Mouse (Mus musculus): ENCODE measurements at regions not wholly inside any gene's neighbourhood (a gene's known extent, or its start where the extent isn't known, plus 50 kb on each side); places are given as distances from the start of the nearest gene placed in this dataset.

GRCm38 (mm10) chr2:75000368-75000796 lies 174.8 kb downstream of the Mtx2 start:
- H3K9ac ChIP-seq (ENCODE audit: low read length): no peak overlapping the region
- H3K27ac ChIP-seq (ENCODE audit: low read depth, low read length): no peak overlapping the region
- ATAC-seq (ENCODE audit: insufficient read depth, low FRiP score, low TSS enrichment): no peak
- no peaks in the 10 kb centered on the region for H3K27me3 ChIP-seq (ENCODE audit: control insufficient read depth, insufficient read depth, low read length)
- no peaks in the 10 kb centered on the region for H3K36me3 ChIP-seq (ENCODE audit: control insufficient read depth, insufficient read depth, low read length)
- H3K4me3 ChIP-seq (ENCODE audit: low read depth, low read length): no peak overlapping the region
- 9% methylated on average over 10 of the region's 10 CpGs for WGBS
- H3K9me3 ChIP-seq (ENCODE audit: control insufficient read depth, low read length): no peaks in the 10 kb centered on the region
- peak; percentile 47 for DNase-seq (ENCODE audit: low spot score)
- H3K4me1 ChIP-seq (ENCODE audit: control insufficient read depth, insufficient read depth, low read length): 0 out of 2 replicates have a peak, but pooled peaks cover 3% of the 10 kb centered on the region
- no peak overlapping the region for H3K4me2 ChIP-seq (ENCODE audit: low read depth)

- H3K27ac ChIP-seq (ENCODE audit: low read depth, low read length): no peak overlapping the region
- H3K9me3 ChIP-seq (ENCODE audit: control insufficient read depth, low read length): no peaks in the 10 kb centered on the region
- 74% methylated on average over 12 of the region's 12 CpGs for WGBS
- DNase-seq (ENCODE audit: low spot score): no peak
- no peaks in the 10 kb centered on the region for H3K27me3 ChIP-seq (ENCODE audit: control insufficient read depth, insufficient read depth, low read length)
- ATAC-seq (ENCODE audit: insufficient read depth, low FRiP score, low TSS enrichment): no peak
- 0 out of 2 replicates have a peak, but pooled peaks cover 3% of the 10 kb centered on the region for H3K4me1 ChIP-seq (ENCODE audit: control insufficient read depth, insufficient read depth, low read length)
- H3K4me3 ChIP-seq (ENCODE audit: low read depth, low read length): no peak overlapping the region
- H3K36me3 ChIP-seq (ENCODE audit: control insufficient read depth, insufficient read depth, low read length): no peaks in the 10 kb centered on the region
- H3K9ac ChIP-seq (ENCODE audit: low read length): no peak overlapping the region
- H3K4me2 ChIP-seq (ENCODE audit: low read depth): no peak overlapping the region
These were observed 177.0 kb downstream of the Mtx2 start for GRCm38 (mm10) chr2:75002562-75002961.

GRCm38 (mm10) chr2:75008116-75008515 lies 182.5 kb downstream of the Mtx2 start:
- ATAC-seq (ENCODE audit: insufficient read depth, low FRiP score, low TSS enrichment): no peak
- Histone ChIP-seq H3K27me3 (ENCODE audit: control insufficient read depth, insufficient read depth, low read length) (no peaks in the 10 kb centered on the region), H3K9ac (ENCODE audit: low read length) (no peak overlapping the region), H3K4me2 (ENCODE audit: low read depth) (no peak overlapping the region), H3K36me3 (ENCODE audit: control insufficient read depth, insufficient read depth, low read length) (no peaks in the 10 kb centered on the region), H3K4me1 (ENCODE audit: control insufficient read depth, insufficient read depth, low read length) (no peaks in the 10 kb centered on the region), H3K4me3 (ENCODE audit: low read depth, low read length) (no peak overlapping the region), H3K9me3 (ENCODE audit: control insufficient read depth, low read length) (no peaks in the 10 kb centered on the region), H3K27ac (ENCODE audit: low read depth, low read length) (no peak overlapping the region)
- no peak for DNase-seq (ENCODE audit: low spot score)
- 85% methylated on average over 1 of the region's 1 CpGs for WGBS

GRCm38 (mm10) chr2:75010647-75011046 lies 185.0 kb downstream of the Mtx2 start:
- no peak overlapping the region for H3K27ac ChIP-seq (ENCODE audit: low read depth, low read length)
- 47% methylated on average over 7 of the region's 7 CpGs for WGBS
- H3K4me1 ChIP-seq (ENCODE audit: control insufficient read depth, insufficient read depth, low read length): no peaks in the 10 kb centered on the region
- H3K4me3 ChIP-seq (ENCODE audit: low read depth, low read length): no peak overlapping the region
- H3K27me3 ChIP-seq (ENCODE audit: control insufficient read depth, insufficient read depth, low read length): no peaks in the 10 kb centered on the region
- no peaks in the 10 kb centered on the region for H3K36me3 ChIP-seq (ENCODE audit: control insufficient read depth, insufficient read depth, low read length)
- ATAC-seq (ENCODE audit: insufficient read depth, low FRiP score, low TSS enrichment) (no peak), DNase-seq (ENCODE audit: low spot score) (no peak)
- no peak overlapping the region for H3K4me2 ChIP-seq (ENCODE audit: low read depth)
- H3K9me3 ChIP-seq (ENCODE audit: control insufficient read depth, low read length): no peaks in the 10 kb centered on the region
- no peak overlapping the region for H3K9ac ChIP-seq (ENCODE audit: low read length)

- no peaks in the 10 kb centered on the region for H3K27me3 ChIP-seq (ENCODE audit: control insufficient read depth, insufficient read depth, low read length)
- no peak for ATAC-seq (ENCODE audit: insufficient read depth, low FRiP score, low TSS enrichment)
- no peaks in the 10 kb centered on the region for H3K9me3 ChIP-seq (ENCODE audit: control insufficient read depth, low read length)
- H3K27ac ChIP-seq (ENCODE audit: low read depth, low read length): no peak overlapping the region
- H3K4me3 ChIP-seq (ENCODE audit: low read depth, low read length): no peak overlapping the region
- 35% methylated on average over 8 of the region's 8 CpGs for WGBS
- no peak overlapping the region for H3K9ac ChIP-seq (ENCODE audit: low read length)
- no peak overlapping the region for H3K4me2 ChIP-seq (ENCODE audit: low read depth)
- no peak for DNase-seq (ENCODE audit: low spot score)
- H3K36me3 ChIP-seq (ENCODE audit: control insufficient read depth, insufficient read depth, low read length): no peaks in the 10 kb centered on the region
- no peaks in the 10 kb centered on the region for H3K4me1 ChIP-seq (ENCODE audit: control insufficient read depth, insufficient read depth, low read length)
These were observed 186.4 kb downstream of the Mtx2 start for GRCm38 (mm10) chr2:75012046-75012445.

GRCm38 (mm10) chr2:75014994-75015728 lies 189.6 kb downstream of the Mtx2 start:
- WGBS: 62% methylated on average over 16 of the region's 16 CpGs
- Histone ChIP-seq H3K4me3 (ENCODE audit: low read depth, low read length) (no peak overlapping the region), H3K4me1 (ENCODE audit: control insufficient read depth, insufficient read depth, low read length) (no peaks in the 10 kb centered on the region), H3K4me2 (ENCODE audit: low read depth) (no peak overlapping the region), H3K36me3 (ENCODE audit: control insufficient read depth, insufficient read depth, low read length) (no peaks in the 10 kb centered on the region), H3K9me3 (ENCODE audit: control insufficient read depth, low read length) (no peaks in the 10 kb centered on the region), H3K27ac (ENCODE audit: low read depth, low read length) (no peak overlapping the region), H3K9ac (ENCODE audit: low read length) (no peak overlapping the region), H3K27me3 (ENCODE audit: control insufficient read depth, insufficient read depth, low read length) (no peaks in the 10 kb centered on the region)
- DNase-seq (ENCODE audit: low spot score) (no peak), ATAC-seq (ENCODE audit: insufficient read depth, low FRiP score, low TSS enrichment) (no peak)

GRCm38 (mm10) chr2:75019459-75019858 lies 193.9 kb downstream of the Mtx2 start:
- 85% methylated on average over 7 of the region's 7 CpGs for WGBS
- Histone ChIP-seq H3K36me3 (ENCODE audit: control insufficient read depth, insufficient read depth, low read length) (no peaks in the 10 kb centered on the region), H3K4me1 (ENCODE audit: control insufficient read depth, insufficient read depth, low read length) (no peaks in the 10 kb centered on the region), H3K4me2 (ENCODE audit: low read depth) (no peak overlapping the region), H3K4me3 (ENCODE audit: low read depth, low read length) (no peak overlapping the region), H3K27ac (ENCODE audit: low read depth, low read length) (no peak overlapping the region), H3K9me3 (ENCODE audit: control insufficient read depth, low read length) (no peaks in the 10 kb centered on the region), H3K27me3 (ENCODE audit: control insufficient read depth, insufficient read depth, low read length) (no peaks in the 10 kb centered on the region), H3K9ac (ENCODE audit: low read length) (no peak overlapping the region)
- no peak for DNase-seq (ENCODE audit: low spot score)
- no peak for ATAC-seq (ENCODE audit: insufficient read depth, low FRiP score, low TSS enrichment)

- Histone ChIP-seq H3K27ac (ENCODE audit: low read depth, low read length) (no peak overlapping the region), H3K9me3 (ENCODE audit: control insufficient read depth, low read length) (no peaks in the 10 kb centered on the region), H3K27me3 (ENCODE audit: control insufficient read depth, insufficient read depth, low read length) (no peaks in the 10 kb centered on the region), H3K9ac (ENCODE audit: low read length) (no peak overlapping the region), H3K36me3 (ENCODE audit: control insufficient read depth, insufficient read depth, low read length) (no peaks in the 10 kb centered on the region), H3K4me3 (ENCODE audit: low read depth, low read length) (no peak overlapping the region), H3K4me2 (ENCODE audit: low read depth) (no peak overlapping the region), H3K4me1 (ENCODE audit: control insufficient read depth, insufficient read depth, low read length) (no peaks in the 10 kb centered on the region)
- DNase-seq (ENCODE audit: low spot score): peak; percentile 19
- 51% methylated on average over 7 of the region's 7 CpGs for WGBS
- no peak for ATAC-seq (ENCODE audit: insufficient read depth, low FRiP score, low TSS enrichment)
These were observed 196.0 kb downstream of the Mtx2 start for GRCm38 (mm10) chr2:75021639-75022038.

- Histone ChIP-seq H3K9ac (ENCODE audit: low read length) (no peak overlapping the region), H3K4me1 (ENCODE audit: control insufficient read depth, insufficient read depth, low read length) (no peaks in the 10 kb centered on the region; the same call in 1 of the 2 replicates), H3K27ac (ENCODE audit: low read depth, low read length) (no peak overlapping the region), H3K36me3 (ENCODE audit: control insufficient read depth, insufficient read depth, low read length) (no peaks in the 10 kb centered on the region), H3K9me3 (ENCODE audit: control insufficient read depth, low read length) (no peaks in the 10 kb centered on the region), H3K4me2 (ENCODE audit: low read depth) (no peak overlapping the region), H3K27me3 (ENCODE audit: control insufficient read depth, insufficient read depth, low read length) (no peaks in the 10 kb centered on the region), H3K4me3 (ENCODE audit: low read depth, low read length) (no peak overlapping the region)
- 85% methylated on average over 10 of the region's 10 CpGs for WGBS
- ATAC-seq (ENCODE audit: insufficient read depth, low FRiP score, low TSS enrichment): no peak
- no peak for DNase-seq (ENCODE audit: low spot score)
These were observed 202.5 kb downstream of the Mtx2 start for GRCm38 (mm10) chr2:75028151-75028550.
